Mouse (Mus musculus): ENCODE data around the gene Ei24. TPM values are rescaled to one million over a fixed set of nuclear protein-coding genes. Genes with fewer than 3 reads are reported as not detected.

Gene Ei24
- polyA plus RNA-seq, 1 experiment, result 57.5 TPM

DNA sequence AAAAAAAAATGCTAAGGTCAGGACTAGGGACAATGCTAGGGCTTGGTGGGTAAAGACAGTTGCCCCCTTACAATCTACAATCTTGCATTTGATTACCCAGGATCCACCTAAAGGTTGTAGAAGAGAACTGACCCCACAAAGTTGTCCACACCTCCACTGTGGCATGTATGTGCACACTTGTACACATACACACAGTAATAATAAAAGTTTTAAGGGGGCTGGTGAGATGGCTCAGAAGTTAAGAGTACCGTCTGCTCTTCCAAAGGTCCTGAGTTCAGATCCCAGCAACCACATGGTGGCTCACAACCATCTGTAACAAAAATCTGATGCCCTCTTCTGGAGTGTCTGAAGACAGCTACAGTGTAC is 28.2 kb downstream of the Ei24 start:
- Histone ChIP-seq H3K4me2 (ENCODE audit: low read depth) (peak overlapping the region; percentile 84), H3ac (ENCODE audit: control insufficient read depth, insufficient read length) (no peak overlapping the region), H3K4me3 (peak overlapping the region; percentile 92), H3K27me3 (ENCODE audit: control insufficient read depth, insufficient read depth, insufficient read length) (no peaks in the 10 kb centered on the region), H3K36me3 (ENCODE audit: control insufficient read depth, insufficient read depth) (peaks cover 12% of the 10 kb centered on the region), H3K79me2 (ENCODE audit: control insufficient read depth, insufficient read depth) (peaks cover 30% of the 10 kb centered on the region)
- TF ChIP-seq POLR2A (IDR thresholded peaks at IDR 0.05; ENCODE audit: insufficient read length, low read depth), result no peak
- no peak for TF ChIP-seq POLR2AphosphoS2 (IDR thresholded peaks at IDR 0.05; ENCODE audit: insufficient read length, low read depth)
- TF ChIP-seq MAX (IDR thresholded peaks at IDR 0.05; ENCODE audit: low read depth), result no peak
- no peak for TF ChIP-seq USF1 (IDR thresholded peaks at IDR 0.05; ENCODE audit: low read depth)
- no peak for TF ChIP-seq MYOG (IDR thresholded peaks at IDR 0.05; ENCODE audit: control insufficient read depth in 1 of 3, insufficient read depth in 1 of 3, insufficient read length in 2 of 3, low read depth in 2 of 3)
- TF ChIP-seq E2F4 (IDR thresholded peaks at IDR 0.05; ENCODE audit: insufficient read depth), result no peak
- no peak for TF ChIP-seq REST (IDR thresholded peaks at IDR 0.05; ENCODE audit: insufficient read depth, insufficient read length)
- TF ChIP-seq TCF12 (IDR thresholded peaks at IDR 0.05; ENCODE audit: insufficient read depth, poor library complexity, severe bottlenecking), result no peak
- TF ChIP-seq SRF (IDR thresholded peaks at IDR 0.05; ENCODE audit: control insufficient read depth, insufficient read length, low read depth), result no peak
- TF ChIP-seq CEBPB (IDR thresholded peaks at IDR 0.05; ENCODE audit: insufficient read depth, poor library complexity, severe bottlenecking), result no peak

DNA sequence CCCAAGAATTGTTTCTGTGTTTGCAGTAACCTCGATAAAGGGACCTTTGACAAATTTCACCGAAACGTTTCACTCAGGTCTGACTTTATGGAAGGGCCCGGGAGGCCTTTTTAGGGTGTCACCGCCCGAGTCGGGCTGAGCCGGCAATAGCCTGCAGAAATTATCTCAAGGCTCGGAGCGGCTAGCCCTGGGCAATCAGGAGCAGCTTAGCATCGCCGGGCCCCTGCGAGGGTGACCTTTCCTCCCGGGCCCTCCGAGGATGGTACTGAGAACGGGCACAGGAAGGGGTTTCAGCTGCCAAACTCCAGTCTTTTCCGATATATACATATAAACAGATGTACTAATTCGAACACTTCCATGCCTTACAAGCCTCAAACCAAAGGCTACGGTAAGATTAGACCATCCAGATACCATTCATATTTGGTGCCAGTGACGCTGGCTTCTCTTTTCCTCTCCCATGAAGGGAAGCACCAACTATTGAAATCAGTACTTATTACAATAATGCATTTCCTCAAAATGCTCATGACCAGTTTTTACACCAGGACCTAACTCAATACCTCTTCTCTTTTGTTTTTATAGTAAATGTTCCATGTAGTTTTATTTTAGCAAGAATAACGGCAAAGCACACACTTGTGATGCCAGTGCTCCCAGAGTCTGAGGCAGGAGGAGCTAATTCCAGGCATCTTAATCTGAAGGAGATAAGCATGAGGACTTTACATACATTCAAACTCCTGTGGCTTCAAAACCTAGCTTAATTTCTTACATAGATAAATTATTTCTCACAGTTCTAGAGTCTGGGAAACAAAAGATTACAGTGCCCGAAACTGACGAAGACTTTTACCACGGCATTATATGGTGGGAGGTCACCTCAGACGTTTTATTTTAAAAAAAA is 28.8 kb downstream of the Ei24 start:
- Histone ChIP-seq H3K36me3 (ENCODE audit: control insufficient read depth, insufficient read depth) (peaks cover 18% of the 10 kb centered on the region), H3K79me2 (ENCODE audit: control insufficient read depth, insufficient read depth) (peaks cover 33% of the 10 kb centered on the region), H3K4me3 (peak overlapping the region; percentile 92), H3K27me3 (ENCODE audit: control insufficient read depth, insufficient read depth, insufficient read length) (no peaks in the 10 kb centered on the region), H3ac (ENCODE audit: control insufficient read depth, insufficient read length) (no peak overlapping the region), H3K4me2 (ENCODE audit: low read depth) (peak overlapping the region; percentile 84)
- TF ChIP-seq CEBPB (IDR thresholded peaks at IDR 0.05; ENCODE audit: insufficient read depth, poor library complexity, severe bottlenecking) (no peak), POLR2AphosphoS2 (IDR thresholded peaks at IDR 0.05; ENCODE audit: insufficient read length, low read depth) (peak; percentile 29)

DNA sequence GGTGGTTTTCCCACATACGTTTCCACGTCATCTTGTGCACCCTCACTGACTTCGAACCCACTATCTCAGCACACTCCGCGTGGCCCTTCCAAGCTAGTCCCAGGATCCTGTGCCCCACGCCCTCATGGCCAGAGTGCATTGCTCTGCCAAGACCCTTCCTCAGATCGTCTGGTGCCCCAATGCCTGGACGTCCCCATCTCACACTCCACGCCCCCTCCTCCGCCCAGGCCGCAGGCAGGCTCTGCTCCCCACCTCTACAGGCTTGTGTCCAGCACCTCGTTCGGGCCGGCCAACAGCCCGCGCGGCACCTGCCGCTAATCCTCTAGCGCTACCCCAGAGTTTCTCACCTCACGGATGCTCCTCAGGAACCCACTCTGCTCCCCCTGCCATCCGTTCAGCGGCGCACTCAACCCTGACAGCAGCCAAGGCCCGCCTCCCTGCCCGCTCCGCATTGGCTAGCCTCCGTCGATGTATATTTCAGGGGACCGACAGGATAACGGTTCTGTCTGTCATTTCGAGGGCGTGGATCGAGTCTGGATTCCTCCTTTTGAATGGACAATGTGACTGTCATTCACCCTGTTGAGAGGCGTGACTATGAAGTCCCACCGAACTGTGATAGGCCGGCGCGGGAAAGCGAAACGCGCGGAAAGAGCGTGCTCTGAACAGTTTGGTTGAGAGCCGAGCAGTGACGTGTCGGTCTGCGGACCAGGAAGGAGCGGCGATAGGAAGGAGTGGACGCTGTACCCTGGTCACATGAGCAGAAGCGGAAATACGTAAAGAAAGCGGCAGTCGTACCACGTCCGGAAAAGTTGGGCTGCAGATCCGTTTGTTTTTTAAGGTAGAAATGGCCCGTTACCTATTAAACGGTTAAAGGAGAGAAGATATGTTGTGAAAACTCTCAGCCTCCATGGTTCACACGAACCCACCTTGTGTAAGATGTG is 29.7 kb downstream of the Ei24 start, which contains the start of gene Stt3a:
Gene Stt3a, minus strand, starts transcription at position 477 of the 941 bp plus-strand sequence.
- H3K79me2 ChIP-seq (ENCODE audit: control insufficient read depth, insufficient read depth), result peaks cover 38% of the 10 kb centered on the region
- H3K4me2 ChIP-seq (ENCODE audit: low read depth), result peak within 1 kb of the TSS; percentile 92
- H3K4me3 ChIP-seq, result peak within 1 kb of the TSS; percentile 92
- peak; percentile 75 for TF ChIP-seq POLR2AphosphoS2 (IDR thresholded peaks at IDR 0.05; ENCODE audit: insufficient read length, low read depth)
- TF ChIP-seq TCF3 (IDR thresholded peaks at IDR 0.05; ENCODE audit: insufficient read length, low read depth), result no peak
- TF ChIP-seq MAX (IDR thresholded peaks at IDR 0.05; ENCODE audit: low read depth), result no peak
- no peak for TF ChIP-seq TCF12 (IDR thresholded peaks at IDR 0.05; ENCODE audit: insufficient read depth, poor library complexity, severe bottlenecking)
- TF ChIP-seq USF1 (IDR thresholded peaks at IDR 0.05; ENCODE audit: low read depth), result peak; percentile 97
- peak; percentile 63 for TF ChIP-seq POLR2A (IDR thresholded peaks at IDR 0.05; ENCODE audit: insufficient read length, low read depth)
- TF ChIP-seq E2F4 (IDR thresholded peaks at IDR 0.05; ENCODE audit: insufficient read depth), result no peak
- TF ChIP-seq SRF (IDR thresholded peaks at IDR 0.05; ENCODE audit: control insufficient read depth, insufficient read length, low read depth), result peak; percentile 45
- TF ChIP-seq CEBPB (IDR thresholded peaks at IDR 0.05; ENCODE audit: insufficient read depth, poor library complexity, severe bottlenecking), result no peak
- TF ChIP-seq REST (IDR thresholded peaks at IDR 0.05; ENCODE audit: insufficient read depth, insufficient read length), result no peak
- no peak for TF ChIP-seq MYOG (IDR thresholded peaks at IDR 0.05; ENCODE audit: control insufficient read depth in 1 of 3, insufficient read depth in 1 of 3, insufficient read length in 2 of 3, low read depth in 2 of 3)
- no peak for TF ChIP-seq MYOD1 (IDR thresholded peaks at IDR 0.05; ENCODE audit: control insufficient read depth in 1 of 3, insufficient read length in 2 of 3, low read depth in 2 of 3)
- H3ac ChIP-seq (ENCODE audit: control insufficient read depth, insufficient read length), result peak within 1 kb of the TSS; percentile 72
- H3K27me3 ChIP-seq (ENCODE audit: control insufficient read depth, insufficient read depth, insufficient read length), result no peaks in the 10 kb centered on the region
- H3K36me3 ChIP-seq (ENCODE audit: control insufficient read depth, insufficient read depth), result peaks cover 27% of the 10 kb centered on the region

DNA sequence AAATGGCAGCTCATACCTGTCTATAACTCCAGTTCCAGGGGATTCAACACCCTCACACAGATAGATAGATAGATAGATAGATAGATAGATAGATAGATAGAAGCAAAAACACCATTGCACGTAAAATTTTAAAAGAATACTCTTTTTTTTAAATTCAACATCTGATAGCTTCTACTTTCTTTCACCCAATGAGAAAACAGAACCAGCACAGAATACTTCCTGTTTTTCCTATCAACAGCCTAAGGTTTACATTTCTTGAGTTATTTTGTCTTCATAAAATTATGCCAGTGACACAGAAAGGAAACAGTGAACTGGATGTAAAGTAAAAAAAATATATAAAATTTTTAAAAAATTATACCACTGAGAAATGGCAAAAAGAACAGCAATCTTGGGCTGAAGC is 32.8 kb downstream of the Ei24 start:
- Histone ChIP-seq H3K79me2 (ENCODE audit: control insufficient read depth, insufficient read depth) (peaks cover 38% of the 10 kb centered on the region), H3ac (ENCODE audit: control insufficient read depth, insufficient read length) (no peak overlapping the region), H3K4me3 (no peak overlapping the region), H3K4me2 (ENCODE audit: low read depth) (no peak overlapping the region), H3K36me3 (ENCODE audit: control insufficient read depth, insufficient read depth) (peaks cover 37% of the 10 kb centered on the region), H3K27me3 (ENCODE audit: control insufficient read depth, insufficient read depth, insufficient read length) (no peaks in the 10 kb centered on the region)
- no peak for TF ChIP-seq POLR2A (IDR thresholded peaks at IDR 0.05; ENCODE audit: insufficient read length, low read depth)
- no peak for TF ChIP-seq E2F4 (IDR thresholded peaks at IDR 0.05; ENCODE audit: insufficient read depth)
- no peak for TF ChIP-seq TCF12 (IDR thresholded peaks at IDR 0.05; ENCODE audit: insufficient read depth, poor library complexity, severe bottlenecking)
- TF ChIP-seq REST (IDR thresholded peaks at IDR 0.05; ENCODE audit: insufficient read depth, insufficient read length), result no peak
- TF ChIP-seq TCF3 (IDR thresholded peaks at IDR 0.05; ENCODE audit: insufficient read length, low read depth), result no peak
- TF ChIP-seq MYOD1 (IDR thresholded peaks at IDR 0.05; ENCODE audit: control insufficient read depth in 1 of 3, insufficient read length in 2 of 3, low read depth in 2 of 3), result no peak
- no peak for TF ChIP-seq USF1 (IDR thresholded peaks at IDR 0.05; ENCODE audit: low read depth)

Other genes with a start within 250 kb of the Ei24 start
- not detected for gene Gm17689, start 214.8 kb downstream of the Ei24 start, polyA plus RNA-seq (2012; fragmentation: generic; extraction: Trizol)
- not detected for gene A630095E13Rik, start 154.0 kb downstream of the Ei24 start, polyA plus RNA-seq (2012; fragmentation: generic; extraction: Trizol)
- gene Acrv1, start 104.2 kb downstream of the Ei24 start, polyA plus RNA-seq (2012; fragmentation: generic; extraction: Trizol), result not detected
- gene Chek1, start 70.3 kb downstream of the Ei24 start, polyA plus RNA-seq (2012; fragmentation: generic; extraction: Trizol), result 1.4 TPM
- gene Stt3a, start 29.7 kb downstream of the Ei24 start, polyA plus RNA-seq (2012; fragmentation: generic; extraction: Trizol), result 204 TPM
- 2.6 TPM for gene Fez1, start 24.5 kb upstream of the Ei24 start, polyA plus RNA-seq (2012; fragmentation: generic; extraction: Trizol)